17 mouse cellular contexts compared by ENCODE assay signal in the genomic region with DNA sequence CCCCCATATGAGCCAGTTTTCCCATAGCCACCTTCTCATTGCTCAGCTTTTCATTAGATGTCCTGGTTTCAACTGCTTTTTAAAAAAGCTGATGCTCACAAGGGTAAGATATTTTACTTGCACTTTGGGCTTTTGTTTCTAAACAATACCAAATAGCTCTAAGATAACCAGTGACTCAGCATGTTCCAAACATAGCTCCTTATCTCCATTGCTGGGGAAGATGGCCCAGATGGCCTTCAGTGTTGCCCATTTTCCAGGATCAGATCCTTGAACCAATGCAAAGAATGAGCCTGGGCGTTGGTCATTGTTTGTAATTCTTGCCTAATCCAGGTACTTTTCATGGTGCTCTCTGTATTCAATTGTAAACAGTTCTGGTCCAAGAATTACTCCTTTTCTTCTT.
"Had no signal": no experiment of that assay in that cellular context is flagged by ENCODE, and none has a peak within 500 bp of the region (broad histone marks: within the 10 kb centered on the region; RNA-seq: fewer than 3 reads in every experiment).

No protein-coding gene starts in this region.

- DNase-seq: gastrocnemius, postnatal 10 days; gastrocnemius, postnatal 25 days; heart, adult 2 months; heart, postnatal 14 days; heart, postnatal 36 days; kidney, adult 18-20 months; kidney, adult 8-10 months; kidney, postnatal 10 days; kidney, postnatal 25 days; kidney, postnatal 4 days; liver; liver, embryonic 13.5 days; liver, postnatal 0 days had no signal

- ATAC-seq: hindbrain, embryonic 16.5 days; inflammation-experienced regulatory T-cells, adult 6 months; intestine, embryonic 15.5 days; intestine, postnatal 0 days; liver, postnatal 0 days had no signal
